Mouse (Mus musculus) stomach, embryonic 16.5 days (tissue): ENCODE data around the gene Pbx2. TPM values are rescaled to one million over a fixed set of nuclear protein-coding genes. Genes with fewer than 3 reads are reported as not detected.
A peak's percentile ranks its signal among the peaks of the same experiment; 100 is the strongest.

Experiments
- ATAC-seq: fragments of 200-750 bp; cut with Nextera tagmentation; 2 replicates; pipeline ENCODE4 v1.8.0; 2017; ENCODE audit warnings: moderate number of reproducible peaks, moderate TSS enrichment; ENCODE audit not compliant: insufficient read depth, low FRiP score
- H3K27ac ChIP-seq: fragments of 300-500 bp; sonication (generic); 2 replicates; pipeline ENCODE4 v1.5.1; 2014; ENCODE audit warnings: low read length
- H3K27me3 ChIP-seq: fragments of 300-500 bp; sonication (generic); 2 replicates; pipeline ENCODE4 v1.6.1; 2014; ENCODE audit warnings: low read length, control low read depth, mixed read lengths; ENCODE audit not compliant: control insufficient read depth, insufficient read depth
- H3K36me3 ChIP-seq: fragments of 300-500 bp; sonication (generic); 2 replicates; pipeline ENCODE4 v1.6.1; 2014; ENCODE audit warnings: low read length; ENCODE audit not compliant: control insufficient read depth, insufficient read depth
- H3K4me1 ChIP-seq: fragments of 300-500 bp; sonication (generic); 2 replicates; pipeline ENCODE4 v1.6.1; 2014; ENCODE audit warnings: low read length, control low read depth, mixed read lengths; ENCODE audit not compliant: control insufficient read depth, insufficient read depth
- H3K4me2 ChIP-seq: fragments of 300-500 bp; sonication (generic); 2 replicates; pipeline ENCODE4 v1.6.1; 2014; ENCODE audit warnings: low read depth, low read length, mixed read lengths
- H3K4me3 ChIP-seq: fragments of 300-500 bp; sonication (generic); replicated peaks from 2 replicates; pipeline ENCODE4 v1.5.1; 2014; ENCODE audit warnings: mild to moderate bottlenecking, low read length
- H3K9ac ChIP-seq: fragments of 300-500 bp; sonication (generic); 2 replicates; pipeline ENCODE4 v1.6.1; 2014; ENCODE audit warnings: low read length
- H3K9me3 ChIP-seq: fragments of 300-500 bp; sonication (generic); replicated peaks from 2 replicates; pipeline ENCODE4 v1.6.1; 2016; ENCODE audit warnings: low read length, control low read depth; ENCODE audit not compliant: control insufficient read depth
- WGBS: fragments of 180-500 bp; shearing (Covaris S2); extraction: QIAGEN DNeasy Blood & Tissue Kit; methylation state at CpG from one replicate; pipeline ENCODE4 v1.1.7; 2014; 5-methylcytosine and 5-hydroxymethylcytosine counted together
- polyA plus RNA-seq: library from polyadenylated mRNA; unstranded; fragments of >200 nt; fragmentation: Nextera tagmentation; extraction: Ambion mirVana; gene quantifications from 2 replicates; pipeline ENCODE4 v1.2.1, GENCODE M21; 2015

The Pbx2 gene
- polyA plus RNA-seq, 1 experiment from 2014 or later = 6.8 TPM

DNA sequence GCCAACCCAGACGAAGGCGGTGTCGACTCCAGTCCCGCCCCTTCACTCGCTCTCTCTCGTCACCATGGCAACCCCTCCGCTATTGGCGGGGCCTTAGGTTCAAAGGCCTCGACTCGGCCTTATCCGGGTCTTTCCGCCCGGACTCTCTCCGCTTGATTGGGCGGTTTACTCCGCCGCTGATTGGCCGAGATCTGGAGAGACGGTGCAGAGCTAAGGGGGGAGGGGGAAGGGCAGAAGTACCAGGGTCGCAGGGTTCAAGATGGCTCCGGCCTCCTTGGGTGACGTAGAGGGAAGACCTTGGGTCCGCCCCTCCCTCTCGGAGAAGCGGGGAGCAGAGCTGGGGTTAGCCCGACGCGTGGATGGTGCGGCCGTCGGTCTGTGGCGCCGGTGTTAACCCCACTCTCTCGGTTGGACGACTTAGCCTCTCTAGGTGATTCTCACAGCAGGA lies 13.0 kb downstream of the Pbx2 start, which contains the start of gene Agpat1:
Gene Agpat1, plus strand, starts transcription at position 202 of the 448 bp plus-strand sequence.
- Histone ChIP-seq H3K4me2 (peak within 1 kb of the TSS; percentile 92), H3K9ac (peak within 1 kb of the TSS; percentile 96), H3K9me3 (no peaks in the 10 kb centered on the region), H3K4me1 (peaks cover 32% of the 10 kb centered on the region), H3K36me3 (peaks cover 8% of the 10 kb centered on the region; the same call in 1 of the 2 replicates), H3K4me3 (peak within 1 kb of the TSS; percentile 89), H3K27me3 (no peaks in the 10 kb centered on the region), H3K27ac (peak within 1 kb of the TSS; percentile 96)
- WGBS = under 1% methylated on average over 35 of the region's 35 CpGs
- ATAC-seq = peak; percentile 87

- 13% methylated on average over 24 of the region's 24 CpGs for WGBS
- Histone ChIP-seq H3K36me3 (peaks cover 8% of the 10 kb centered on the region; the same call in 1 of the 2 replicates), H3K4me3 (peak overlapping the region; percentile 89), H3K9me3 (no peaks in the 10 kb centered on the region), H3K4me1 (peaks cover 32% of the 10 kb centered on the region), H3K9ac (peak overlapping the region; percentile 96), H3K27me3 (no peaks in the 10 kb centered on the region), H3K4me2 (peak overlapping the region; percentile 92), H3K27ac (peak overlapping the region; percentile 96)
- no peak for ATAC-seq
These were observed 13.6 kb downstream of the Pbx2 start for GRCm38 (mm10) chr17:34604511-34605237.

DNA sequence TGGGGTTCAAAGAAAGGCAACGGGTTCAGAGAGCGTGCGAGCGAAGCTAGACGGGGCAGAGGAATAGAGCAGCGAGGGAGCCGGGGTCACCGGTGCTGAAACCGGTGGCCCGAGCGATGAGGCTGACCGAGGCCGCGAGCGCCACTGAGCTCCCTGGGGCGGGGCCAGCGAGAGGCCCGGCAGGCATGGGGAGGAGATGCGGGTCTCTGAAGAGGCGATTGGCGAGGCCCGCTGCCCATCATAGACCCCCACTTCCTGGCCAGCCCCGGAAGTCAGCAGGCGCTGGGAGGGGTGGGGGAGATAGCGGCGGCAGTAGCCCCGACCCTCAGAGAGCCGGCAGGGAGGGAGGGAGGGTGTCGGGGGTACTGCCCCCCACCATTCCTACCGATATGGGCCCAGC lies 14.5 kb downstream of the Pbx2 start:
- peaks cover 3% of the 10 kb centered on the region; the same call in 1 of the 2 replicates for H3K36me3 ChIP-seq
- H3K9me3 ChIP-seq = no peaks in the 10 kb centered on the region
- H3K4me1 ChIP-seq = peaks cover 32% of the 10 kb centered on the region
- H3K9ac ChIP-seq = peak overlapping the region; percentile 96
- H3K4me3 ChIP-seq = peak overlapping the region; percentile 89
- peak; percentile 51 for ATAC-seq
- peak overlapping the region; percentile 96 for H3K27ac ChIP-seq
- WGBS = 1% methylated on average over 30 of the region's 30 CpGs
- H3K27me3 ChIP-seq = no peaks in the 10 kb centered on the region
- peak overlapping the region; percentile 92 for H3K4me2 ChIP-seq

DNA sequence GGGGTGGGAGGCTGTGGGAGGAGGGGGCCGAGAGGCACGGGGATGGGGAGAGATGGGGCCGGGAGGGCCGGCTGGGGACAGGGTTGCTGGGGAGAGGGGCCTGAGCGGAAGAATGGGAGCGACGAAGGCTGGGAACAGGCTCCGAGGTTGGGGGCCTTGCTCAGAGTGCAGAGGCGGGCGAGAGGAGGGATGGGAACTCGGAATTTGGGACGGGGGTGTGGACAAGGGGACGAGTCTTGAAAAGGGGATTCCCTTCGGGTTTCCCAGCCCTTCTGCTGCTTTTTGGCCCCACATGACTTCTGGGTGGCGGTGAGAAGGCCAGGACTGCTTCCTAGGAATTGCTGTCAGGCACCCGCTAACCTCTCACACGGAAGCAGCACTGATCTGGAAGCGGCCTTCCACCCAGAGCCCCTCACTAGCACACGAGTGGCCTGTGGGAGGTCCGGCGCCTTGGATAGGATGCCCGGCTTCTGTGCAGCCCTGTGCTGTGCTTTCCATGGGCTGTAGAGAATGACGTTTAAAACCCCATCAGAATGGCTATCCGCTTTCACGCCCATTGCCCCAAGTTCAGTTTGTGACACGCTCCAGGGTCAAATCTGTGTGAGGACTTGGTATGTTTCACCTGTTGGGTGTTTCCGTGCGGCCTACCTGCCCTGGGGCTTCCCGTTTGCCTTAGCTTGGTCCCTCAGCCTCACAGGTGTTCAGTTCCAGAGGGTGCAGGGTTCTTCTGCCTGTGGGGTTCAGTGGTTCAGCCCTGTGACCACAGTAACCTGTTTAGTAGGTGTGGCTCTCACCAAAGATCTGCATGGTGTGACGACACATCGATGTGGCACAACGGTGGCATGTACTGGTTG lies 15.3 kb downstream of the Pbx2 start:
- Histone ChIP-seq H3K36me3 (no peaks in the 10 kb centered on the region), H3K27ac (peak overlapping the region; percentile 96), H3K27me3 (no peaks in the 10 kb centered on the region), H3K9ac (peak overlapping the region; percentile 96), H3K4me3 (peak overlapping the region; percentile 89), H3K9me3 (no peaks in the 10 kb centered on the region), H3K4me1 (peaks cover 32% of the 10 kb centered on the region), H3K4me2 (peak overlapping the region; percentile 92)
- ATAC-seq = no peak
- WGBS = 8% methylated on average over 32 of the region's 32 CpGs

DNA sequence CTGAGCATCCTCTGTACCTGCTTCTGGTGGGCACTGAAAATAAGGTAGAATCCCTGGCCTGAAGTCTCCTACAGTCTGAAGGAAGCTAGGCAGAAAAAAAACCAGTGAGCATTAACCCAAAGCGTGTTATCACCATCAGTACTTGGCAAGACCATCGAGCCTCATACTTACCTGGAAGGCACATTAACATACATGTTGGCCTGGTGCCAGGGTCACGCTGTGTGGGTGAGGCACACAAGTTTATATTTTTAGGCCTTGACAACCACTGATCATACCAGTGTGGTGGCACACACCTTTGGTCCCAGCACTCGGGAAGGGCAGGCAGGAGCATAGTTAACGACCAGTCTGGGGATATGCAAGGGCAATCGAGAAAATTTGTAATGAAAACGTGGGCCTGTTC lies 16.9 kb downstream of the Pbx2 start:
- H3K9ac ChIP-seq = 0 out of 2 replicates have a peak overlapping the region, but pooled peaks have one; percentile 28
- H3K27ac ChIP-seq = peak overlapping the region; percentile 16; the same call in 1 of the 2 replicates
- 78% methylated on average over 7 of the region's 7 CpGs for WGBS

GRCm38 (mm10) chr17:34611050-34611449 lies 20.0 kb downstream of the Pbx2 start:
- peaks cover 11% of the 10 kb centered on the region for H3K4me1 ChIP-seq
- peaks cover 11% of the 10 kb centered on the region; the same call in 1 of the 2 replicates for H3K36me3 ChIP-seq
- no peak overlapping the region for H3K9ac ChIP-seq
- H3K4me3 ChIP-seq = no peak overlapping the region
- ATAC-seq = no peak
- H3K9me3 ChIP-seq = no peaks in the 10 kb centered on the region
- no peak overlapping the region for H3K27ac ChIP-seq
- no peaks in the 10 kb centered on the region for H3K27me3 ChIP-seq
- 94% methylated on average over 8 of the region's 8 CpGs for WGBS
- H3K4me2 ChIP-seq = no peak overlapping the region

More for the DNA sequence above, 16.9 kb downstream of the Pbx2 start:
- H3K4me2 ChIP-seq = no peak overlapping the region
- no peak overlapping the region for H3K4me3 ChIP-seq
- H3K9me3 ChIP-seq = no peaks in the 10 kb centered on the region
- H3K4me1 ChIP-seq = peaks cover 21% of the 10 kb centered on the region
- 0 out of 2 replicates have a peak, but pooled peaks cover 11% of the 10 kb centered on the region for H3K36me3 ChIP-seq
- no peak for ATAC-seq
- no peaks in the 10 kb centered on the region for H3K27me3 ChIP-seq

- Histone ChIP-seq H3K9me3 (no peaks in the 10 kb centered on the region), H3K27ac (no peak overlapping the region), H3K4me1 (0 out of 2 replicates have a peak, but pooled peaks cover 5% of the 10 kb centered on the region), H3K9ac (no peak overlapping the region), H3K4me2 (no peak overlapping the region), H3K36me3 (peaks cover 11% of the 10 kb centered on the region; the same call in 1 of the 2 replicates), H3K27me3 (no peaks in the 10 kb centered on the region), H3K4me3 (no peak overlapping the region)
- ATAC-seq = no peak
- 84% methylated on average over 11 of the region's 11 CpGs for WGBS
These were observed 22.1 kb downstream of the Pbx2 start for GRCm38 (mm10) chr17:34613054-34613645.

- no peaks in the 10 kb centered on the region for H3K4me1 ChIP-seq
- no peak overlapping the region for H3K4me2 ChIP-seq
- no peak overlapping the region for H3K27ac ChIP-seq
- peaks cover 11% of the 10 kb centered on the region; the same call in 1 of the 2 replicates for H3K36me3 ChIP-seq
- H3K4me3 ChIP-seq = no peak overlapping the region
- ATAC-seq = no peak
- no peak overlapping the region for H3K9ac ChIP-seq
- 94% methylated on average over 10 of the region's 10 CpGs for WGBS
- no peaks in the 10 kb centered on the region for H3K27me3 ChIP-seq
- H3K9me3 ChIP-seq = no peaks in the 10 kb centered on the region
These were observed 22.8 kb downstream of the Pbx2 start for GRCm38 (mm10) chr17:34613830-34614229.
